Mouse (Mus musculus): ENCODE results near the gene Wwp2. TPM values are rescaled to one million over a fixed set of nuclear protein-coding genes. Genes with fewer than 3 reads are reported as not detected.
"Not testable (repeated sequence)": the region's sequence is repeated elsewhere in the genome, so short reads cannot be mapped to it uniquely, and the experiment has no call there.

Gene Wwp2
- polyA plus RNA-seq, 1 experiment: 62.7 TPM

DNA sequence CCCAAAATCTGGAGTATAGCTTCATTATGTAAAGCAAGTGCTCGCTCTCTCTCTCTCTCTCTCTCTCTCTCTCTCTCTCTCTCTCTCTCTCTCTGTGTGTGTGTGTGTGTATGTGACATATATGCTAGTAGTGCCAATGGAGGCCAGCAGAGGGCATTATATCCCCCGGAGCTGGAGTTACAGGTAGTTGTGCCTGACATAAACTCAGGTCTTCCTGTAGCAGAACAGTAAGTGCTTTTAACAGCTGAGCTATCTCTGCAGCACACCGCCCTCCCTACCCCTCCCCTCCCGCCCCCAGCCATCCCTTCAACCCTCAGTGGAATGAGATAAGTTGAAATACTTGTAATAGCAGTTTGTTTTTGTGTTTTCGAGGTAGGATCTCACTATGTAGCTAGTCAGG lies 30.5 kb downstream of the Wwp2 start:
- Histone ChIP-seq H3K4me1 (ENCODE audit: control insufficient read depth, insufficient read depth, low read length) (no peaks in the 10 kb centered on the region), H3K4me3 (replicated peaks; ENCODE audit: extremely low read depth, low read depth, low read length) (no peak overlapping the region)
- TF ChIP-seq POLR2A (IDR thresholded peaks at IDR 0.05; ENCODE audit: borderline replicate concordance, extremely low read depth, low read depth, low read length): no peak
- TF ChIP-seq CTCF (IDR thresholded peaks at IDR 0.05; ENCODE audit: insufficient read depth, low read length): no peak
- WGBS: 90% methylated on average over 5 of the region's 5 CpGs
- no peak for DNase-seq

DNA sequence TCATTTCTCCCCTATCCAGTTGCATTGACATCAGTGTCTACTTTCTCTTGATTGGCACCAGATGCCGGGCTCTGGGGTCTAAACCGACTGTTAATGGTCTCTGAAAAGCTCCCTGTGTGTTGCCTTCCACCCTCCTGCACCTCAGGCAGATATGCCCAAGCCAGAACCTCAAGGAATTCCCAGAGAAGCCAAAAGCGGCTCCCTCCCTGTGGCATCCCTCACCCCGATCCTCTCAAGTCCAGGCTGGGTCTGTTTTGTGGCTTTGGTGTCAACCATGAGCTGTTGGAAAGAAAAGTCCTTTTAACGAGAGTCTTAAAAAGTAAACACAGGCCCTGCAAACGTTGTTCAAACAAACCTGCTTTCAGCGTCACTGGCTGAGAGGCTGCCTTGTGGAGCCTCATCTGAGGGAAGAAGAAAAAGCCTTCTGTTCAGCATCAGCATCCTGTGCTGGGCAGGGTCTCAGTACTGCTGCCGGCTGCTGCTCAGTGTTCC lies 32.7 kb downstream of the Wwp2 start:
- WGBS: 52% methylated on average over 8 of the region's 8 CpGs
- H3K4me1 ChIP-seq (ENCODE audit: control insufficient read depth, insufficient read depth, low read length): no peaks in the 10 kb centered on the region
- TF ChIP-seq POLR2A (IDR thresholded peaks at IDR 0.05; ENCODE audit: borderline replicate concordance, extremely low read depth, low read depth, low read length) (no peak), CTCF (IDR thresholded peaks at IDR 0.05; ENCODE audit: insufficient read depth, low read length) (no peak)
- H3K4me3 ChIP-seq (replicated peaks; ENCODE audit: extremely low read depth, low read depth, low read length): no peak overlapping the region
- DNase-seq: no peak

DNA sequence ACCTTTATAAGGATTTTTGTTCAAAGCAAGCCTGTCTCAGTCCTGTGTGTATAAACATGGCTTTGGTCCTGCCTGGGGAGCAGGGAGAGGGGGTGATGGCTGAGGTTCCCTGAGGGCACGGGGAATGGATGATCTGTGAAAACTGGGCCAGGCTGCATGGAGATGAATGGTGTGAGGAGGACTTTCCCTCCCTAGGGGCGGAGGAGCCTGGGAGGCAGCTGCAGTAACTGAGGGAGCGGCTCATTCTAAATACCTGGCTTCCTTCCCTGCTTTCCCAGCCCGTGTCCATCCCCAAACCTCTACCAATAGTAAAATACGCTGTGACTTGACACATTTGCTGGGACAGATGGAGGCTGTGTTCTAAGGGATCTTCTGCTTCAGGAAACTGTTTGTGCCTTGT lies 34.1 kb downstream of the Wwp2 start:
- TF ChIP-seq CTCF (IDR thresholded peaks at IDR 0.05; ENCODE audit: insufficient read depth, low read length) (no peak), POLR2A (IDR thresholded peaks at IDR 0.05; ENCODE audit: borderline replicate concordance, extremely low read depth, low read depth, low read length) (no peak)
- no peak for DNase-seq
- no peak overlapping the region for H3K4me3 ChIP-seq (replicated peaks; ENCODE audit: extremely low read depth, low read depth, low read length)
- H3K4me1 ChIP-seq (ENCODE audit: control insufficient read depth, insufficient read depth, low read length): no peaks in the 10 kb centered on the region
- WGBS: 54% methylated on average over 5 of the region's 5 CpGs

DNA sequence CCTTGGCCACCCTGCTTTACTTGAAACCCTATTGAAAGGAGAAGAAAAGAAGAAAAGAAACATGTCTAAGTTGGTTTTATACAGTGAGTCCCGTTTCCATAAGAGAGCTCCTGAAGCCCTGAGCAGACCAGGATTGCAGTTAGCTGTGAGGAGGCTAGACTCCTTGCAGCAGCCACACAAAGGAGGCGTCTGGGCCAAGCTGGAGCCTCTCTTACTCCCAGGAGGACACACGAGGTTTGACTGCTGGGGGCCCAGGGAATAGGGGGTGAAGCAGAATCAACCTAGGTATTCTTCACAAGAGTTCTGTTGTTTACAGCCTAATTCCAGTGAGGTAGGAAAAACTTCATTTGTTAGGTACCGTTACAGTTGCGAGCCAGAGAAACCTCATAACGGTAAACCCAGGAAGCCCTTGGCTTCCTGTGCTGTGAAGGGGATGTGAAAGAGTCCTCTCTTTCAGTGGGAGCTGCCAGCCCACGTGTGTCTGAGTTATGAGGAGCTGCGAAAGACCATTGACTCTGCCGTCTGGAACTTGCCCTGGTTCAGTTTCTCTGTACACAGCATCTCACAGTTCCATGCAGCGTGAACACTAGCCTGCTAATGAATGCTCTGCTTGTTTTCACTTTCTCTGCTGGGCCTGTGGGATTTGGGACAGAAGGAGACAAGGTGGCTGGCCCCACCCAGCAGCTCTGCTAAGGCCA lies 36.4 kb downstream of the Wwp2 start:
- Histone ChIP-seq H3K4me3 (replicated peaks; ENCODE audit: extremely low read depth, low read depth, low read length) (no peak overlapping the region), H3K4me1 (ENCODE audit: control insufficient read depth, insufficient read depth, low read length) (no peaks in the 10 kb centered on the region)
- WGBS: 46% methylated on average over 10 of the region's 10 CpGs
- no peak for DNase-seq
- TF ChIP-seq CTCF (IDR thresholded peaks at IDR 0.05; ENCODE audit: insufficient read depth, low read length): no peak
- no peak for TF ChIP-seq POLR2A (IDR thresholded peaks at IDR 0.05; ENCODE audit: borderline replicate concordance, extremely low read depth, low read depth, low read length)

DNA sequence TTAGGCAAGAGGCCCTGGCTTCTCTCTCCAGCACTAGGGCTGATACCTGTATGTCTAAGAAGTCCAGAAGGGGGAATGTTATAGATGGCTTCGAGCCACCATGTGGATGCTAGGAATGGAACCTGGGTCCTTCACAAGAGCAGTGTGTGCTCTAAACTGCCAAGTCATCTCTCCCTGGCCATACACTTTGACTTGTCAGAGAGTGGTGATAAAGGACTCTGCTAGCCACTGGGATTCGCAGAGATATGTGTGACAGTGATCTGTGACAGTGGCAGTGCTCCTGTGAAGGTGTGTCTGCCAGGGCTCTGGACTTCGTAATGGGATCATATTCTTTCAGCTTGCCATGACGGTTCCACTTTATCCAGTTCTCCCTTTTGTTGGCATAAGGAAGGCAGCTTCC lies 37.2 kb downstream of the Wwp2 start:
- H3K4me1 ChIP-seq (ENCODE audit: control insufficient read depth, insufficient read depth, low read length): no peaks in the 10 kb centered on the region

DNA sequence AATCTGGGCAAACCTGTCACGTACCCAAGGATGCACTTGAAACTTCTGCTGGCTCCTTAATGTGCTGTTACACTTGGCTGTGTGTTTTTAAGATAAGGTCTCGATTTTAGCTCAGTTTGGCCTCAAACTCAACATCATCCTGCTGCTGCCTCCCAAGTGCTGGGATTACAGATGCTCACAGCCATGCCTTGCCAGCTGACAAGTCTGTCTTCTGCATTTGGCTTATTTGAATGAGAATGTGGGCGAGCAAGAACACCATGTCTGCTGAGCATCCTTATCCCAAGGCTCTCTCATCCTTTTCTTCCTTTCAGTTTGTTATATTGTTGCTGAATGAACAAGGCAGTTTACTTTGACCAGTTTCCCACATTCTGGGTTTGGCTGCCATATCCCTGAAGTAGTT lies 39.4 kb downstream of the Wwp2 start:
- WGBS: 67% methylated on average over 3 of the region's 3 CpGs
- no peak for DNase-seq
- H3K4me1 ChIP-seq (ENCODE audit: control insufficient read depth, insufficient read depth, low read length): no peaks in the 10 kb centered on the region
- TF ChIP-seq POLR2A (IDR thresholded peaks at IDR 0.05; ENCODE audit: borderline replicate concordance, extremely low read depth, low read depth, low read length) (no peak), CTCF (IDR thresholded peaks at IDR 0.05; ENCODE audit: insufficient read depth, low read length) (no peak)
- no peak overlapping the region for H3K4me3 ChIP-seq (replicated peaks; ENCODE audit: extremely low read depth, low read depth, low read length)

More for the DNA sequence above, 37.2 kb downstream of the Wwp2 start:
- no peak for TF ChIP-seq POLR2A (IDR thresholded peaks at IDR 0.05; ENCODE audit: borderline replicate concordance, extremely low read depth, low read depth, low read length)
- no peak for TF ChIP-seq CTCF (IDR thresholded peaks at IDR 0.05; ENCODE audit: insufficient read depth, low read length)
- WGBS: 94% methylated on average over 4 of the region's 4 CpGs
- H3K4me3 ChIP-seq (replicated peaks; ENCODE audit: extremely low read depth, low read depth, low read length): no peak overlapping the region
- DNase-seq: no peak

DNA sequence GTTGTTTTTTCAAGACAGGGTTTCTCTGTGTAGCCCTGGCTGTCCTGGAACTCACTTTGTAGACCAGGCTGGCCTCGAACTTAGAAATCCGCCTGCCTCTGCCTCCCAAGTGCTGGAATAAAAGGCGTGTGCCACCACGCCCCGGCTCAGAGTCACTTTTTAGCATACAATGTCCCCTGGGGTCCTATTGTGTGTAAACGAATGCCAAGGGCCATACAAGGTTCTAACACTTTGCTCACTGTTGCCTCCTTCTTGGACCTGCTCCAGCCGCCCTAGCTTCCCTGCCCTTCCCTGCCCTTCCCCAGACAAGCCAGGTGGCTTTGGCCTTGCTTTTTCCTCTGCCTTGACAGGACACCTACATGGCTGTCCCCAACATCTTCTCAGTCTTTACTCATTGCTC lies 40.6 kb downstream of the Wwp2 start:
- not testable (repeated sequence) for H3K4me3 ChIP-seq (replicated peaks; ENCODE audit: extremely low read depth, low read depth, low read length); H3K4me1 ChIP-seq (ENCODE audit: control insufficient read depth, insufficient read depth, low read length); DNase-seq
- 88% methylated on average over 7 of the region's 7 CpGs for WGBS

DNA sequence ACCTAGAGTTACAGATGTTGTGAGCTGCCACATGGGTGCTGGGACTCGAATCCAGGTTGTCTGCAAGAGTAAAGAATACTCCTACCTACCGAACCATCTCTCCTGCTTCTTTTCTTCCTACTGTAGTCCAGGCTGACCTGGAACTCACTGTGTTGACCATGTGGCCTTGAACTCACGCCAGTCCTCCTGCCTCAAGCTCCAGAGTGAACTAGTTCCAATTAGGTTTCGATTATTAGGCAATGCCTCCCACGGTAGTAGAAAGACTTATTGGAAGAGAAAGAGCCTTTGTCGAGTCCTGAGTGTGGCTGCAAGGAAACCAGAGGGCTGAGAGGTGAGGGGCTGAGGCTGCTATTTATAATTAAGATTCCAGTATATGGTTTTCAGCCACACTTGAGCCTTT lies 42.6 kb downstream of the Wwp2 start:
- WGBS: 77% methylated on average over 6 of the region's 6 CpGs
- no peak for DNase-seq
- no peaks in the 10 kb centered on the region for H3K4me1 ChIP-seq (ENCODE audit: control insufficient read depth, insufficient read depth, low read length)
- H3K4me3 ChIP-seq (replicated peaks; ENCODE audit: extremely low read depth, low read depth, low read length): no peak overlapping the region
- TF ChIP-seq CTCF (IDR thresholded peaks at IDR 0.05; ENCODE audit: insufficient read depth, low read length): no peak

DNA sequence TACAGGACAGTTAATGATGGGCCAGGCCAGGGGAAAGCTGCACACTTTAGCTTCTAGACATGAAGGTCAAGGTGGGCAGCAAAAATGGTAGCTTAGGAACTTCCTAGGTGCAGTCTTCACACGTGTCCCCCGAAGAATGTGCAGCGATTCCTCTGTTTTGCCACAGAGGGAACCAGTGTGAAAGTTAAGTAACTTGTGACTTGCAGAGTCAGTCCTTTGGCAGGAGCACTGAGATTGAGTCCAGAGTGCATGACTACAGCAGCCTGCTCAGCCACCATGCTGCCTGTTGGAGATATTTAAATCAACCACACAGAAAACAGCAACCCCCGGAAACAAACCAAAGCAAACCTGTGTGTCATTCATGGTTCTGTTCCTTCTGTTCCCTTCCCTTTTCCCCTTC lies 44.3 kb downstream of the Wwp2 start:
- TF ChIP-seq CTCF (IDR thresholded peaks at IDR 0.05; ENCODE audit: insufficient read depth, low read length): no peak
- TF ChIP-seq POLR2A (IDR thresholded peaks at IDR 0.05; ENCODE audit: borderline replicate concordance, extremely low read depth, low read depth, low read length): no peak
- Histone ChIP-seq H3K4me1 (ENCODE audit: control insufficient read depth, insufficient read depth, low read length) (no peaks in the 10 kb centered on the region), H3K4me3 (replicated peaks; ENCODE audit: extremely low read depth, low read depth, low read length) (no peak overlapping the region)
- no peak for DNase-seq
- 77% methylated on average over 4 of the region's 4 CpGs for WGBS

DNA sequence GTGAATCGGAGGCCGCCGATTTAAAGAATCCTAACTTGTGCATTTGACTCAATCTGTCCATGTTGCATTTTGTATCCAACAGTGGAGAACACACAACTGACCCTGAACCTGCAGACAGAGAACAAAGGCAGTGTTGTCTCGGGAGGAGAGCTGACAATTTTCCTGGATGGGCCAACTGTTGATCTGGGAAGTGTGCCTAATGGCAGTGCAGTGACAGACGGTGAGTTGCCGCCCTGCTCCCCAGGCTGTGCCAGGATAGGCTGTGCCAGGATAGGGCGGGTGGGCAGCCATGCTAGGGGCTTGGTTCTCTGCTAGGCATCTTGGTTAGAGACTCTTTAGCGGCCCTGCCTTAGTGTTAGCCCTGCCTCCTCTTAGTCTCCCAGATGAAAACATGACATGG lies 47.1 kb downstream of the Wwp2 start:
- no peak for DNase-seq
- TF ChIP-seq CTCF (IDR thresholded peaks at IDR 0.05; ENCODE audit: insufficient read depth, low read length) (no peak), POLR2A (IDR thresholded peaks at IDR 0.05; ENCODE audit: borderline replicate concordance, extremely low read depth, low read depth, low read length) (no peak)

More for the DNA sequence above, 47.1 kb downstream of the Wwp2 start:
- Histone ChIP-seq H3K4me1 (ENCODE audit: control insufficient read depth, insufficient read depth, low read length) (no peaks in the 10 kb centered on the region), H3K4me3 (replicated peaks; ENCODE audit: extremely low read depth, low read depth, low read length) (no peak overlapping the region)
- 67% methylated on average over 8 of the region's 8 CpGs for WGBS

All from lung, adult 2 months (tissue).